Mouse (Mus musculus) frontal cortex, adult 2 months (tissue): ENCODE results near the gene Zscan10. TPM values are rescaled to one million over a fixed set of nuclear protein-coding genes. Genes with fewer than 3 reads are reported as not detected.

Source experiments
- DNase-seq, 2 experiments: peaks; one replicate each; pipeline ENCODE4 v3.0.0; 2022; ENCODE audit warnings: low spot score in 1 of 2; ENCODE audit errors: extremely low spot score in 1 of 2
- polyA plus RNA-seq: library from polyadenylated mRNA; depleted of rRNA; stranded (reverse); fragments of >200 nt; gene quantifications from 2 replicates; pipeline ENCODE4 v1.2.3, GENCODE M21; 2012; rRNA removed

Gene Zscan10
- polyA plus RNA-seq, 1 experiment: not detected

DNA sequence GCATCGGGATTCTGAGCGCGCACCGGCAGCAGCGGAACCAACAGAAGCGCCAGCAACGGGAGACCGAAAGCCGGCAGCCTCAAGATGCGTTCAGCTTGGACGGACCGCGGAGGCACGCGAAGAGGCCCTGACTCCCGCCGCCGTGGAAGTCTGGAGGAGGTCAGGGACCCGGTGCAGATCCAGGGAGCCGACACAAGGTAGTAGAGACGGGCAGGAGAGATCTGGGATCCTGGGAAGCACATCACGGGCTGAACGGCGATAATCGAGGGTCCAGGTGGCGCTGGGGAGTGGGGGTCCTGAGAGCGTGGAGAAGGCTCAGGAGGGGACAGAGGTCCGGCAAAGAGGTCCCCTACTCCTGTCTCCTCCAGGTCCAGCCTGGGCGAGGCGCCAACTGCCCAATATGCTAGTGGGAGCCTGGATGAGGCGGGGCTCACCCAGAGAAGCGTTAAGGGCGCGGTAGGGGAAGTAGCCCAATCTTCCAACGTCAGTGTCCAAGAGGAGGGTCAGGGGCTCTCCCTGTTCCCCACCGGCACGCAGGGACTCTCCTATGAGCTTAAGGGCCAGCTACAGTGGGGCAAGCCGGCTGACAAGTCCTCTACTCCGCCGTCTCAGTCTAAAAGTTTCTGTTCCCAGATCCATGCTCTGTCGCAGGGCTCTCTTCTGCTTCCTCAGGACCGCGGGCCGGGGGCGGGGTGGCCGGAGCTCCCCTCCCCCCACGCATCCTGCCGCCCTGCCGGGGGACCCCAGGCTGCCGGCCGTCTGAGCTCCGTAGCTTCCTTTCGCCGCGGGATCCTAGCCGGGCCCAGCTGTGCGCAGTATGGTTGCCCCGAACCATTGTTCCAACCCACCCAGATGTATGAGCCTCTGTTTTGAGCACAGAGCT lies 44.2 kb downstream of the Zscan10 start, which contains the start of gene Mmp25:
Gene Mmp25 (minus strand): TSS at position 665 of the 883 bp plus-strand sequence.
- DNase-seq: no peak

GRCm38 (mm10) chr17:23645894-23646293 lies 45.2 kb downstream of the Zscan10 start:
- DNase-seq: no peak

GRCm38 (mm10) chr17:23651363-23651762 lies 50.7 kb downstream of the Zscan10 start:
- DNase-seq: no peak

DNA sequence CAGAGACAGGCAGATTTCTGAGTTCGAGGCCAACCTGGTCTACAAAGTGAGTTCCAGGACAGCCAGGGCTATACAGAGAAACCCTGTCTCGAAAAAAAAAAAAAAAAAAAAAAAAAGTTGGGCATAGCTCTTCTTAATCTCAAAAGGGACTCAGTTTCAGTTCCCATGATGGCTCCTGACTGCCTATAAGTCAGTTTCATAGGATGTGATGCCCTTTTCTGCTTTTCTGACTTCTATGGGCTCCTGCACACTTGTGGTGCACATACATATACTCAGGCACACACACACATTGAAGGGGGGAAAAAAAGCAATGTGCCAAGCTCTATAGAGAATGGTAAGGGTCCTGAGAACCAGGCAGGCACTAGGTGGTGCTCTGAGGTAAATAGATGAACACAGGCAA lies 52.7 kb downstream of the Zscan10 start:
- no peak for DNase-seq

DNA sequence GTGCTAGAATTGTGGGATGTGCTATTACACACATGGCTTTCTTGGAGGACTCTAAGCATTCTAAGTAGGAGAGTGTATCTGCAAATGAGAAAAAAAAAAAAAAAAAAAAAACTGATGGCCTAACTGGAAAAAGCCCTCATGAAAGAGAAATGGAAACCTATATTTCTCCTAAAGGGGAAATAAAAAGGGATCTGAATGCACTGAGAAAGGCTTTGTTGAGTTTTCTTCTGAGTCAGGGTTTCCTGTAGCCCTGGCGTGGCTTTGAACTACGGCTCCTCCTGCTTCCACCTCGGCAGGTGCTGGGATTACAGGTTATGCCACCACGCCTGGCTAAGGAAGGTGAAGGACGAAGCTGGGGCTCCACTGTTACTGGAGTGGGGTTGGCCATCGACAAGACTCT lies 53.3 kb downstream of the Zscan10 start:
- no peak for DNase-seq

DNA sequence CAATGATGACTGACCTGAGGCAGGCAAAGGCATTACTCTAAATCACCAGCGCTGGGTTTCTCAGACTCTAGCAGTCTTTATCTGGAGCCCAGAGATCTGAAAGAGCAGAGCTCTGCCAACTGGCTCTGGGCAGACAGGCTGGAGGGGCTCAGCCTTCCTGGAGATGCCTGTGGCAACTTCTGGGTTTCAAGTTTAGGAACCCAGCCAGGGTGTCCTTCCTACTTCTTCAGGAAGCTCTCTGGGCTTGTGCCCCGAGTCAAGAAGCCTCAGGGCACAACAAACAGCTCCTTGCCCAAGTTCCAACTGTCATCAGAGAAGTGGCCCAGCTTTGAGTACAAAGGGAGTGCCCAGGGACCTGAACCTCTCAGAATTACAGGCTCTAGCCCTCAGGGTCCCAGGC lies 53.8 kb downstream of the Zscan10 start:
- no peak for DNase-seq

DNA sequence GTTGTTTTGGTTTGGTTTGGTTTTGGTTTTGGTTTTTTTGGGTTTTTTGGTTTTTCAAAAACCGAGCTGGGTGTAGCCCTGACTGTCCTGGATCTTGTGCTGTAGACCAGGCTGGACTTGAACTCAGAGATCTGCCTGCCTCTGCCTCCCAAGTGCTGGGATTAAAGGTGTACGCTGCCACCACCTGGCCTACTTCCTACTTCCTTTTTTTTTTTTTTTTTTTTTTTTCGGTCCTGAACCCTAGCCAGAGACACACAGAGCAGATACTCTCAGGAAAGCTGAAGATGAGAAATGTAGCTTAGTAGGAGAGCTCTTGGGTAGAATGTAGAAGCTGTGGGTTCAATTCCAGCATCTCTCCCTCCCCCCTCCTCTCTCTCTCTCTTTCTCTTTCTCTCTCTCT lies 57.8 kb downstream of the Zscan10 start:
- no peak for DNase-seq

DNA sequence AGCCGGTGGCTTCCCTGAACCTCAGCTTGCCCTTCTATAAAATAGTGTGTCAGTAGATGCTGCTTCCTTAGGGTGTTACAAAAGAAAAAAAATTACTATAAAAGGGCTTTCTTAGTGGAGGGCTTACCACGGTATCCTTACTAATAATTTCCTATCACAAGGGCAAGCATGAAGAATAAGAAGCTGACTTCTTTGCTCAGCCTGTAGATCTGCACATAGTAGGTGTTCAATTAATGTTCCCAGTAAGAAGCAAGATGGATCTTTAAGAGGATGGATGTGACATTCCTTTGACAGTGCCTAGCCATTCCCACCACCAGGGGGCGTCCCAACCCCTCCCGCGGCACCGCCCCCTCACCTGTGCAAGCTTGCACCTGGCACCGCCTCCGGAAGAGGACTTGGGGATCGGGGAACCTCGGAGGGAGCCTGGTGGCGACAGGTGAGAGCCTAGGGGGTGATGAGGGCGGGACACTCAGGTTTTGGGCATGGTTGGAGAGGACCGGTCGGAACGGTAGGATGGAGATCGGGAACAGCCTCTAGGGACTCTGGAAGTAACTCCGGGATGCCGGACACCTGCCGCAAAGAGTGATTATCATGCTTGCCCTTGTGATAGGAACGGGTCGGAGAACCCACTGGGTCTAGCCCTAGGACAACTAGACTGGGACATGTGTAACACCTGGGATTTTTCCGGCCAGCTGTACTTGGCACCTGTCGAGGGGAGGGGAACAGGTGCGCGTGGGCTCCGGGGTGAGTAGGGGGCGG lies 59.6 kb downstream of the Zscan10 start, which contains the start of gene Bicdl2:
Gene Bicdl2 (plus strand): TSS at position 390 of the 759 bp plus-strand sequence.
- no peak for DNase-seq

Other genes starting within 250 kb of the Zscan10 start
- not detected in 2 replicates for gene Vmn2r116, start 216.3 kb upstream of the Zscan10 start, polyA plus RNA-seq
- not detected in 2 replicates for gene Vmn2r117, start 121.2 kb upstream of the Zscan10 start, polyA plus RNA-seq
- 7.9 and 8.4 TPM in 2 replicates for gene Zfp213, start 36.6 kb upstream of the Zscan10 start, polyA plus RNA-seq
- 27.8 and 32.2 TPM in 2 replicates for gene Zfp13, start 1.4 kb upstream of the Zscan10 start, polyA plus RNA-seq
- gene Mmp25, start 44.4 kb downstream of the Zscan10 start, polyA plus RNA-seq: 0.38 and 0.40 TPM in 2 replicates
- gene Bicdl2, start 59.6 kb downstream of the Zscan10 start, polyA plus RNA-seq: not detected in 2 replicates
- 114 and 144 TPM in 2 replicates for gene Hcfc1r1, start 72.7 kb downstream of the Zscan10 start, polyA plus RNA-seq
- 9.1 and 11.3 TPM in 2 replicates for gene Thoc6, start 73.0 kb downstream of the Zscan10 start, polyA plus RNA-seq
- 5.6 and 7.0 TPM in 2 replicates for gene Tnfrsf12a, start 76.6 kb downstream of the Zscan10 start, polyA plus RNA-seq
- gene Cldn6, start 78.4 kb downstream of the Zscan10 start, polyA plus RNA-seq: 0.08 and 0.17 TPM in 2 replicates
- 0.14 and 0.19 TPM in 2 replicates for gene Cldn9, start 83.2 kb downstream of the Zscan10 start, polyA plus RNA-seq
- 0.13 and 0.24 TPM in 2 replicates for gene 1520401A03Rik, start 121.9 kb downstream of the Zscan10 start, polyA plus RNA-seq
- gene Pkmyt1, start 125.5 kb downstream of the Zscan10 start, polyA plus RNA-seq: 8.1 and 8.7 TPM in 2 replicates
- 47.2 and 49.8 TPM in 2 replicates for gene Paqr4, start 140.0 kb downstream of the Zscan10 start, polyA plus RNA-seq
- 0.38 and 0.52 TPM in 2 replicates for gene Kremen2, start 145.0 kb downstream of the Zscan10 start, polyA plus RNA-seq
- 208 and 231 TPM in 2 replicates for gene Flywch1, start 170.7 kb downstream of the Zscan10 start, polyA plus RNA-seq
- 38.8 and 41.8 TPM in 2 replicates for gene Flywch2, start 185.2 kb downstream of the Zscan10 start, polyA plus RNA-seq
- 732 and 866 TPM in 2 replicates for gene Srrm2, start 189.7 kb downstream of the Zscan10 start, polyA plus RNA-seq
- gene Elob, start 228.3 kb downstream of the Zscan10 start, polyA plus RNA-seq: 610 and 742 TPM in 2 replicates
- 0.16 and 1.0 TPM in 2 replicates for gene Prss33, start 235.2 kb downstream of the Zscan10 start, polyA plus RNA-seq
- 0.06 and 0.10 TPM in 2 replicates for gene Prss32, start 243.0 kb downstream of the Zscan10 start, polyA plus RNA-seq
- 0.10 and 0.15 TPM in 2 replicates for gene Prss41, start 243.3 kb downstream of the Zscan10 start, polyA plus RNA-seq